Mouse (Mus musculus): ENCODE results near the gene Psg16. TPM values are rescaled to one million over a fixed set of nuclear protein-coding genes. Genes with fewer than 3 reads are reported as not detected.

Gene Psg16
- polyA plus RNA-seq, 1 experiment from 2014 or later: 0.12 TPM

DNA sequence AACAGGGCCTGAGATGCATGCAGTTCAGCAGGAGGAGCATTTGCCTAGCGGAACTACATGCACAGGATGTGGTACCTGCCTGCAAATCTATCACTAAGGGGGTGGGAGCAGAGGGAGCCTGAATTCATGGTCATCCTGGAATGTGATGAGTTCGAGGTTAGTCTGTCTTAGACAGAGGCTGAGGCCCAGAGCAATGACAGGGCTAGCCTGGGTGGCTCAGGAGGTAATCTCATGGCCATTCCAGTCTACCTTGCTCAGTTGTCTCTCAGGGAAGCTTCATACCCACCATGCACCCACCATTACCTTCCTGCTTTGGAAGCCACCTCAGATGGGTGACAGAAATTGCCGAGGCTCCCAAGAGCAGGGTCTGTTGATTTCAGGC is 14.4 kb upstream of the Psg16 start:
- ATAC-seq (replicated peaks; ENCODE audit: low FRiP score): no peak
- DNase-seq (ENCODE audit: low spot score): peak; percentile 31
- Histone ChIP-seq H3K9me3 (ENCODE audit: control insufficient read depth, low read length) (no peaks in the 10 kb centered on the region), H3K27me3 (replicated peaks; ENCODE audit: control insufficient read depth, insufficient read depth, low read length) (peaks cover 12% of the 10 kb centered on the region), H3K36me3 (ENCODE audit: control insufficient read depth, insufficient read depth, low read length) (peaks cover 4% of the 10 kb centered on the region; the same call in 1 of the 2 replicates), H3K4me1 (replicated peaks; ENCODE audit: control insufficient read depth, insufficient read depth, low read length) (peaks cover 46% of the 10 kb centered on the region), H3K4me2 (peak overlapping the region; percentile 14; the same call in 1 of the 2 replicates), H3K9ac (ENCODE audit: low read depth, low read length) (no peak overlapping the region), H3K27ac (ENCODE audit: low read depth, low read length) (peak overlapping the region; percentile 98), H3K4me3 (ENCODE audit: low read depth, low read length) (no peak overlapping the region)
- 73% methylated on average over 3 of the region's 3 CpGs for WGBS

DNA sequence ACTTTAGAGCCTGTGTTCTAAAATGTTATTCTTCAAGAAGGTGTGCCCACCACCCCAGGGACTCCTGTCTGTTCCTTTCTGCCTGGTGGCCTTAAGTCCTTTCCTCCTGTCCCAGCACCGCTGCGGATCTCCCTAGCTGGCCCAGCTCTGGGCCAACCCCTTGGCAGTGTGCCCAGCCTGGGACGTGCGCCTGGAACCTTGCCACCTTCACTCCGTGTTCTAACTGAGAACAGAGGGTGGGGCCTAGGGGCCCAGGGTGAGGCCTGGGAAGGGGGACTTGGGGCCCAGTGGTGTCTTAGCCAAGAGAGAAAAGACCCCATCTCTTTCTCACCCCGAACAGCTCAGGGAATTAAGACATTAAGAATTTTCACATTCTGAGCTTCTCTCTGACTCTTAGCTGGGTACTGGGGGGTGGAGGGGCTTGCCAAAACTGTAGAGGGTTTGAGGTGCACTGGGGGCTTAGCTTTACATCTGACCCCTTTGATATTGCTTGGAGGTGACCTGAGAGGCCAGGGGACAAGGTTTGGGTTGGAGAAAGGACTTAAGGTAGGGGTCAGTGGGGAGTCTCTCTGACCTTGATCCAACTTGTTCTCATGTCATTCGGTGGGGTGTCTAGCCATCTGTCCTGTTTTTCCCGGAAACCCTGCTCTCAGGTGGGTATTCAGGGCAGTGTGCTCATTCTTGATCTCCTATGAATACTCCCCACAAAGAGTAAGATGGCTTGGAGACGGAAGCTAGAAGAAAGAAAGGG is 13.6 kb upstream of the Psg16 start:
- peak overlapping the region; percentile 98; the same call in 1 of the 2 replicates for H3K27ac ChIP-seq (ENCODE audit: low read depth, low read length)
- WGBS: 50% methylated on average over 9 of the region's 9 CpGs

DNA sequence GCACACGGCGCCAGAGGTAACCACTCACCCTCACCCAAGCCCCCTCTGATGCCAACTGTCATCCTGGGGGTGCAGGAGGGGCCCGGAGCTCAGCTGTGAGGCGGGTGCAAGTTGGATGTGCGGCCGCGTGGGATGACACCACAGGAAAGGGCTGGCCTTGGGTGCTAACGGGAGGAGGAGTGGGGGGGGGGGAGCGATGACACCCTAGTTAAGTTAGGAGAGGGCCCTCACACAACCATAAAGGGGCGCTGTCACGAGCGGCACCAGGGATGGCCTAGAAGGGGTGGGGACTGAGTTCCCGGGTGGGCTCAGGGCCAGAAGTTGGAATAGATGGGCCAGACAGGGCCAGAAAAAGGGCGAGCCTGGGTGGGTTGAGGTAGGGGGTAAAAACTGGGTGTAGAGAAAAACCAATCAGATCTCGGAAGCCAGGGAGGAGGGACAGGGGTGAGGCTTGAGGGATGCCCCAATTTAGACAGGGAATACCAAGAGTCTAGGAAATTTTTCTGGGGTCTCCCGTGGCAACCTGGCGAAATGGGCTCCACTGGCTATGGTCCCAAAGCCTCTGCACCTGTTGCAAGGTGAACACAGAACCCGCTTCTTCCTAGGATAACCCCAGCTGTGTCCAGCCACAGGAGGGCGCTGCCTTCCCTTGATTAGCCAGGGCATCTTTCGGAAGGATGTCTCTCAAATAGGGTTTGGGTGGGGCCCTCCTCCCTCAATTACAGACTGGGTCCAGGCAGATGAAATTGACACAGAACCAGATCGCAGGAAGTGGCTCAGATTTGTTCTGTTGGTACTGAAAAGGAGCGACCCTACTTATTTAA is 12.8 kb upstream of the Psg16 start:
- peaks cover 12% of the 10 kb centered on the region for H3K27me3 ChIP-seq (replicated peaks; ENCODE audit: control insufficient read depth, insufficient read depth, low read length)
- H3K36me3 ChIP-seq (ENCODE audit: control insufficient read depth, insufficient read depth, low read length): no peaks in the 10 kb centered on the region
- no peak for ATAC-seq (replicated peaks; ENCODE audit: low FRiP score)
- peak; percentile 31 for DNase-seq (ENCODE audit: low spot score)
- 76% methylated on average over 20 of the region's 22 CpGs for WGBS
- H3K27ac ChIP-seq (ENCODE audit: low read depth, low read length): peak overlapping the region; percentile 98; the same call in 1 of the 2 replicates
- peak overlapping the region; percentile 48 for H3K4me3 ChIP-seq (ENCODE audit: low read depth, low read length)
- peaks cover 46% of the 10 kb centered on the region for H3K4me1 ChIP-seq (replicated peaks; ENCODE audit: control insufficient read depth, insufficient read depth, low read length)
- no peaks in the 10 kb centered on the region for H3K9me3 ChIP-seq (ENCODE audit: control insufficient read depth, low read length)
- no peak overlapping the region for H3K9ac ChIP-seq (ENCODE audit: low read depth, low read length)
- H3K4me2 ChIP-seq: peak overlapping the region; percentile 76

More for the DNA sequence above, 13.6 kb upstream of the Psg16 start:
- Histone ChIP-seq H3K4me3 (ENCODE audit: low read depth, low read length) (no peak overlapping the region; the same call in 1 of the 2 replicates), H3K4me2 (peak overlapping the region; percentile 76), H3K9me3 (ENCODE audit: control insufficient read depth, low read length) (no peaks in the 10 kb centered on the region), H3K4me1 (replicated peaks; ENCODE audit: control insufficient read depth, insufficient read depth, low read length) (peaks cover 46% of the 10 kb centered on the region), H3K36me3 (ENCODE audit: control insufficient read depth, insufficient read depth, low read length) (no peaks in the 10 kb centered on the region), H3K27me3 (replicated peaks; ENCODE audit: control insufficient read depth, insufficient read depth, low read length) (peaks cover 12% of the 10 kb centered on the region), H3K9ac (ENCODE audit: low read depth, low read length) (peak overlapping the region; percentile 50)
- ATAC-seq (replicated peaks; ENCODE audit: low FRiP score): no peak
- DNase-seq (ENCODE audit: low spot score): peak; percentile 58

DNA sequence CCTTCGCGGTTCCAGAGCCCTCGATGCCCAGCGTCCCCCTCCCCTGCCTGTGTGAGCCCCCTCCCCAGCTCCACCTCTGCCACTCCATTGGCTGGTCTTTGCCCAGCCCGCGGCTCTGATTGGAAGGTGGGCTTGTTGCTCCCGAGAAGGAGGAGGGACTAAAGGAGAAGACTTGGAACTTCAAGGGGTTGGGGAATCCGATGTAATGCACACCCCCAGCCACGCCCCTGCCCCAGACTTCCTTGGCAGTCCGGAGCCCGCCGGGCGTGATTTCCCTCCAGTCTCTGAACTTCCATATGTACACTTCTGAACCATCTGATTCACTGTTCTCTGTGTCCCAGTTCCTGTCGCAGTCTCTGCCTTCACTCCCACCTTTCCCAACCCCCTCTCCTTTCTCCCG is 11.5 kb upstream of the Psg16 start, which contains the start of gene Hif3a:
TSS of gene Hif3a (minus strand) at position 39 of the 400 bp plus-strand sequence.
- Histone ChIP-seq H3K36me3 (ENCODE audit: control insufficient read depth, insufficient read depth, low read length) (no peaks in the 10 kb centered on the region), H3K4me1 (replicated peaks; ENCODE audit: control insufficient read depth, insufficient read depth, low read length) (peaks cover 43% of the 10 kb centered on the region), H3K4me2 (peak within 1 kb of the TSS; percentile 76), H3K27me3 (replicated peaks; ENCODE audit: control insufficient read depth, insufficient read depth, low read length) (peaks cover 12% of the 10 kb centered on the region), H3K4me3 (ENCODE audit: low read depth, low read length) (peak within 1 kb of the TSS; percentile 48), H3K9me3 (ENCODE audit: control insufficient read depth, low read length) (no peaks in the 10 kb centered on the region), H3K27ac (ENCODE audit: low read depth, low read length) (no peak within 1 kb of the TSS), H3K9ac (ENCODE audit: low read depth, low read length) (peak within 1 kb of the TSS; percentile 48)
- DNase-seq (ENCODE audit: low spot score) (peak; percentile 72), ATAC-seq (replicated peaks; ENCODE audit: low FRiP score) (peak; percentile 4; the same call in 1 of the 2 replicates)
- WGBS: under 1% methylated on average over 15 of the region's 15 CpGs

DNA sequence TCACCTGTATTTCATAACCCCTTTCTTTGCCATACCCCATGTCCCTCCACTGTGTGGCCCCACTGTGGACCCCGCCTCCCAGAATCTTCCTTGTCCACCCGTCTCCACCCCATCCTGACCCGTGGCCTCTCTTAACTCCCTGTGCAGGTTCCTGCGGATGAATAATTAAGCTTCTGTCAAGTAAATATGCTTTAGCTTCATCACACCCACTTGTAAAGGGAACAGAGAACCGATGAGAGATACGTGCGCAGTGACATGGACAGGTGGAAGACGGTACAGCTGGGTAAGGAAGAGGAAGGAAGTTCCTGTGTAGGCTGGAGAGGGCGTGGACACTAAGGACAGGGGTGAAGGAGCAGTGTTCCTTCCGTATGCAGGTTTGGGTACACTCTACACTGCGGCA is 11.0 kb upstream of the Psg16 start:
- no peak for ATAC-seq (replicated peaks; ENCODE audit: low FRiP score)
- H3K4me3 ChIP-seq (ENCODE audit: low read depth, low read length): peak overlapping the region; percentile 48
- 11% methylated on average over 11 of the region's 11 CpGs for WGBS
- peaks cover 12% of the 10 kb centered on the region for H3K27me3 ChIP-seq (replicated peaks; ENCODE audit: control insufficient read depth, insufficient read depth, low read length)
- H3K36me3 ChIP-seq (ENCODE audit: control insufficient read depth, insufficient read depth, low read length): no peaks in the 10 kb centered on the region
- H3K27ac ChIP-seq (ENCODE audit: low read depth, low read length): no peak overlapping the region
- H3K9ac ChIP-seq (ENCODE audit: low read depth, low read length): 0 out of 2 replicates have a peak overlapping the region, but pooled peaks have one; percentile 16
- no peaks in the 10 kb centered on the region for H3K9me3 ChIP-seq (ENCODE audit: control insufficient read depth, low read length)
- H3K4me2 ChIP-seq: peak overlapping the region; percentile 76
- no peak for DNase-seq (ENCODE audit: low spot score)
- peaks cover 39% of the 10 kb centered on the region for H3K4me1 ChIP-seq (replicated peaks; ENCODE audit: control insufficient read depth, insufficient read depth, low read length)

DNA sequence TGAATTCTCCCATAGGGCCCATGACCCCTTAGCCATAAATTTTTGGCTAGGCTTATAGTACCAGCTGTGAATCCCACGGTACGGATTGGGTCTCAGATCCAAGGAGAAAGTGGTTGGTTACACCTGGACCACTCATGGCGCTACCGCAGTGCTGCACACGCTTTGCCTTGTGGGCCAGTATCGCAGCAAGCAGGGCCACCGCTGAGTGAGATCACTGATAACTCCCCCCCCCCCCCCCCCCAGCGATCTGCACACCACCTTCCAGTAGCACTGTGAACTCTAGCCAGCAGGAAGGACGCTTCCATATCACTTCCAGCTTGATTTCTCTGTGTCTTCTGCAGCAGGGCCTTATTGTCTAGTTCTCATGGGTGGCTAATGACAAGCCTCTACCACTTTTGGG is 8.2 kb upstream of the Psg16 start:
- Histone ChIP-seq H3K27me3 (replicated peaks; ENCODE audit: control insufficient read depth, insufficient read depth, low read length) (peaks cover 12% of the 10 kb centered on the region), H3K9ac (ENCODE audit: low read depth, low read length) (no peak overlapping the region), H3K36me3 (ENCODE audit: control insufficient read depth, insufficient read depth, low read length) (no peaks in the 10 kb centered on the region), H3K9me3 (ENCODE audit: control insufficient read depth, low read length) (no peaks in the 10 kb centered on the region), H3K27ac (ENCODE audit: low read depth, low read length) (no peak overlapping the region), H3K4me2 (no peak overlapping the region), H3K4me1 (replicated peaks; ENCODE audit: control insufficient read depth, insufficient read depth, low read length) (peaks cover 12% of the 10 kb centered on the region), H3K4me3 (ENCODE audit: low read depth, low read length) (no peak overlapping the region)
- no peak for ATAC-seq (replicated peaks; ENCODE audit: low FRiP score)
- WGBS: 56% methylated on average over 9 of the region's 9 CpGs
- peak; percentile 28 for DNase-seq (ENCODE audit: low spot score)

DNA sequence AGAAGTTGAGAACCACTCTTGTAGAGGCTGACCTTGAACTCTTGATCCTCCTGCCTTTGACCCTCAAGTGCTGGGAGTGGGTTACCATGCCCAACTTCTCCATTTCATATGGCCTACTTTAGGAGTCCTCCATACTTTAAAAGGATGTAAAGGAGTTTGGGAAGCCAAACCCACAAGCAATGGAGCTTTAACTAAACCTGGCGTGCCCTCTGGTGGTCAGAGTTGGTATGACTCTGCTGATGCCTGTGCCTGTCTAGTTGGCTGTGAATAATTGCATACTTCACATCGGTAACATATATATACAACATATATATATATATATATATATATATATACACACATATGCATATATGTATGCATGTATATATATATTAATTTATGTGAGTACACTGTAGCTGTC is 7.4 kb upstream of the Psg16 start:
- H3K36me3 ChIP-seq (ENCODE audit: control insufficient read depth, insufficient read depth, low read length): no peaks in the 10 kb centered on the region
- peak; percentile 68 for DNase-seq (ENCODE audit: low spot score)
- peak; percentile 53 for ATAC-seq (replicated peaks; ENCODE audit: low FRiP score)
- H3K27me3 ChIP-seq (replicated peaks; ENCODE audit: control insufficient read depth, insufficient read depth, low read length): peaks cover 12% of the 10 kb centered on the region
- H3K4me1 ChIP-seq (replicated peaks; ENCODE audit: control insufficient read depth, insufficient read depth, low read length): peaks cover 5% of the 10 kb centered on the region
- no peak overlapping the region for H3K27ac ChIP-seq (ENCODE audit: low read depth, low read length)
- WGBS: 13% methylated on average over 2 of the region's 2 CpGs
- no peaks in the 10 kb centered on the region for H3K9me3 ChIP-seq (ENCODE audit: control insufficient read depth, low read length)
- H3K4me2 ChIP-seq: no peak overlapping the region
- no peak overlapping the region for H3K4me3 ChIP-seq (ENCODE audit: low read depth, low read length)
- no peak overlapping the region for H3K9ac ChIP-seq (ENCODE audit: low read depth, low read length)

DNA sequence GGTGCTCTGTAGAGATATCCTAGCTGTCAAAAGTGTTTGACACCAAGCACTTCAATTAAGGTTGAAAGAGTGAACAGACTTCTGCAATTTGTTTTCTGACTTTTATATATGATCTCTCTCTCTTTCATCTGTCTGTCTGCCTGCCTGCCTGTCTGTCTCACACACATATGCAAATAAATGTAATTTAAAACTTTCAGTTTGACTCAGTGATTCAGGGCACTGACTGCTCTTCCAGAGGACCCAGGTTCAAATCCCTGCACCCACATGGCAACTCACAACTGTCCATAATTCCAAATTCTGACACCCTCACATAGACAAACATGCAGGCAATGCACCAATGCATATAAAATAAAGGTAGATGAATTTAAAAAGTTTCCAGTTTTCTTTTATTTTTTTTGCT is 6.8 kb upstream of the Psg16 start:
- peak; percentile 11 for DNase-seq (ENCODE audit: low spot score)
- Histone ChIP-seq H3K27me3 (replicated peaks; ENCODE audit: control insufficient read depth, insufficient read depth, low read length) (peaks cover 12% of the 10 kb centered on the region), H3K27ac (ENCODE audit: low read depth, low read length) (no peak overlapping the region), H3K36me3 (ENCODE audit: control insufficient read depth, insufficient read depth, low read length) (no peaks in the 10 kb centered on the region), H3K9ac (ENCODE audit: low read depth, low read length) (no peak overlapping the region), H3K4me2 (no peak overlapping the region), H3K4me1 (replicated peaks; ENCODE audit: control insufficient read depth, insufficient read depth, low read length) (peaks cover 5% of the 10 kb centered on the region; the same call in 1 of the 2 replicates), H3K9me3 (ENCODE audit: control insufficient read depth, low read length) (no peaks in the 10 kb centered on the region), H3K4me3 (ENCODE audit: low read depth, low read length) (no peak overlapping the region)
- no peak for ATAC-seq (replicated peaks; ENCODE audit: low FRiP score)

Measured in liver, embryonic 11.5 days (tissue).